18 mouse cellular contexts compared by ENCODE assay signal in the genomic region with DNA sequence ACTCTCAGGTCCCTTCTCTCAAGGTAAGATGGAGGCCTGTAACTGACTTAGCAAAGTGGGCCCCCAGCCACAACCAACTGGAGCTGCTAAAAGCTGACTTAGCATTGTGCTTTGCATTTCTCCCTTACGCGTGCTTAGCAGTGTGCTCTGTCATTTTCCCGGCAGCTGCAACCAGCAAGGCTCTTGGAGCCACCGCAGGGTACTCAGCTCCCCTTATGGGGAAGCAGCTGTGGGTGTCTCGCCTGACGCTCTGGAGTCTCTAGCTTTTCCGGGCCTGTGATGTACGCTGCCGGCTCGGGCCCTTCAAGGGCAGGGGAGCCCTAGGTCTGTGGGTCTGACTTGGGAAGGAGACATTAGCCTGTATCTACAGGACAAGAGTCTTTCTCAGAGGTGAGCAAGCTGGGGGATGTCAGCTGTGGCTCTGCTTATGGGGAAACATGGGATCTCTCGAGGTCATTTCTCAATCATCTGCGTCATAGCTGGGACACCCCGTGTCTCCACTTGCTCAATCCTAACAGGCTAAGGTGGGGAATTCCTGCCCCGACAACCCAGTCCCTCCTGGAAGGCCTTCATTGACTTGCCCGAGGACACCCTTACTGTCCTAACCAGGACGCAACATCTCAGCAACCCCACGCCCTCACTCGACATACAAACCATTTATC. TPM values are rescaled to one million over a fixed set of nuclear protein-coding genes. Genes with fewer than 3 reads are reported as not detected.
DNase-seq lines count a peak whose midpoint lies in the region; ATAC-seq and TF ChIP-seq lines count a peak whose summit lies in the region.
"Had no signal": no experiment of that assay in that cellular context is flagged by ENCODE, and none has a peak within 500 bp of the region (broad histone marks: within the 10 kb centered on the region; RNA-seq: fewer than 3 reads in every experiment).

No protein-coding gene starts in this region.

- H3K9me3 ChIP-seq in hindbrain, embryonic 15.5 days, result no peaks in the 10 kb centered on the region
- no peaks in the 10 kb centered on the region; the same call in 1 of the 2 replicates for H3K9me3 ChIP-seq in hindbrain, embryonic 11.5 days (ENCODE audit: control insufficient read depth, low read length)
- no peaks in the 10 kb centered on the region for H3K9me3 ChIP-seq in midbrain, embryonic 11.5 days (ENCODE audit: control insufficient read depth, low read length)
- no peaks in the 10 kb centered on the region for H3K9me3 ChIP-seq in midbrain, embryonic 14.5 days (ENCODE audit: control insufficient read depth, low read length)
- H3K9me3 ChIP-seq: midbrain, embryonic 15.5 days had no signal

- H3K27me3 ChIP-seq in hindbrain, embryonic 15.5 days, result no peaks in the 10 kb centered on the region
- H3K27me3 ChIP-seq in hindbrain, embryonic 11.5 days (ENCODE audit: control insufficient read depth, insufficient read depth, low read length), result no peaks in the 10 kb centered on the region
- no peaks in the 10 kb centered on the region for H3K27me3 ChIP-seq in midbrain, embryonic 11.5 days (ENCODE audit: control insufficient read depth, insufficient read depth, low read length)
- no peaks in the 10 kb centered on the region for H3K27me3 ChIP-seq in midbrain, embryonic 14.5 days (ENCODE audit: control insufficient read depth, insufficient read depth, low read length)
- H3K27me3 ChIP-seq: liver, embryonic 13.5 days; midbrain, embryonic 15.5 days had no signal

- ATAC-seq in hindbrain, embryonic 15.5 days (ENCODE audit: low FRiP score, low read depth), result peak; percentile 46; the same call in 1 of the 2 replicates
- no peak for ATAC-seq in hindbrain, embryonic 11.5 days (ENCODE audit: low FRiP score)
- ATAC-seq in midbrain, embryonic 11.5 days (ENCODE audit: low FRiP score), result no peak
- no peak for ATAC-seq in midbrain, embryonic 14.5 days (ENCODE audit: low FRiP score, low TSS enrichment)
- peak; percentile 61 for ATAC-seq in megakaryocyte progenitor cell, adult 5-6 weeks (replicated peaks; ENCODE audit: poor library complexity)
- ATAC-seq: CD4-positive, CD25-positive, alpha-beta regulatory T cell, adult 4 months; midbrain, embryonic 15.5 days had no signal

- no peak for TF ChIP-seq CTCF in bone marrow macrophage, adult 2 months (IDR thresholded peaks at IDR 0.05; ENCODE audit: low read depth, low read length)

- WGBS in hindbrain, embryonic 15.5 days, result 79% methylated on average over 18 of the region's 18 CpGs
- WGBS in hindbrain, embryonic 11.5 days, result 82% methylated on average over 18 of the region's 18 CpGs
- 86% methylated on average over 18 of the region's 18 CpGs for WGBS in midbrain, embryonic 11.5 days
- WGBS in midbrain, embryonic 14.5 days, result 87% methylated on average over 18 of the region's 18 CpGs

- H3K4me3 ChIP-seq in hindbrain, embryonic 15.5 days, result no peak overlapping the region
- H3K4me3 ChIP-seq in hindbrain, embryonic 11.5 days (ENCODE audit: low read depth, low read length), result no peak overlapping the region
- no peak overlapping the region for H3K4me3 ChIP-seq in midbrain, embryonic 11.5 days (ENCODE audit: low read depth, low read length)
- H3K4me3 ChIP-seq in midbrain, embryonic 14.5 days (replicated peaks; ENCODE audit: low read depth, low read length), result no peak overlapping the region
- no peak overlapping the region for H3K4me3 ChIP-seq in bone marrow macrophage, adult 2 months (ENCODE audit: insufficient read depth, low read length)
- H3K4me3 ChIP-seq: forebrain, embryonic 10.5 days; heart, embryonic 10.5 days; layer of hippocampus, adult 2 months; liver, embryonic 13.5 days; midbrain, embryonic 15.5 days had no signal

- H3K36me3 ChIP-seq in hindbrain, embryonic 15.5 days, result peaks cover 10% of the 10 kb centered on the region; the same call in 1 of the 2 replicates
- peaks cover 6% of the 10 kb centered on the region; the same call in 1 of the 2 replicates for H3K36me3 ChIP-seq in hindbrain, embryonic 11.5 days (ENCODE audit: control insufficient read depth, insufficient read depth, low read length)
- H3K36me3 ChIP-seq in midbrain, embryonic 11.5 days (ENCODE audit: control insufficient read depth, insufficient read depth, low read length), result no peaks in the 10 kb centered on the region
- peaks cover 35% of the 10 kb centered on the region for H3K36me3 ChIP-seq in midbrain, embryonic 14.5 days (ENCODE audit: control insufficient read depth, insufficient read depth, low read length)
- H3K36me3 ChIP-seq: heart, embryonic 10.5 days; liver, embryonic 13.5 days had no signal

- DNase-seq in hindbrain, embryonic 11.5 days (ENCODE audit: low spot score), result no peak
- peak; percentile 78 for DNase-seq in midbrain, embryonic 11.5 days (ENCODE audit: low spot score, missing footprints)
- DNase-seq in midbrain, embryonic 14.5 days, result no peak
- no peak for DNase-seq in cerebellum, adult 18-20 months
- no peak for DNase-seq in heart, adult 18-20 months
- DNase-seq: cerebellum, adult 11-12 months; heart, postnatal 4 days; kidney, adult 9 months; liver, embryonic 13.5 days; right cerebral cortex, postnatal 25 days had no signal

- no peak overlapping the region for H3K9ac ChIP-seq in hindbrain, embryonic 15.5 days
- H3K9ac ChIP-seq in hindbrain, embryonic 11.5 days (ENCODE audit: low read depth, low read length), result no peak overlapping the region
- no peak overlapping the region for H3K9ac ChIP-seq in midbrain, embryonic 11.5 days (ENCODE audit: low read length)
- no peak overlapping the region for H3K9ac ChIP-seq in midbrain, embryonic 14.5 days (replicated peaks; ENCODE audit: low read length)
- H3K9ac ChIP-seq: liver, embryonic 13.5 days; midbrain, embryonic 15.5 days had no signal

- H3K4me1 ChIP-seq in hindbrain, embryonic 15.5 days (replicated peaks), result no peaks in the 10 kb centered on the region
- no peaks in the 10 kb centered on the region for H3K4me1 ChIP-seq in hindbrain, embryonic 11.5 days (replicated peaks; ENCODE audit: control insufficient read depth, insufficient read depth, low read length)
- H3K4me1 ChIP-seq in midbrain, embryonic 11.5 days (ENCODE audit: control insufficient read depth, insufficient read depth, low read length), result no peaks in the 10 kb centered on the region
- no peaks in the 10 kb centered on the region for H3K4me1 ChIP-seq in midbrain, embryonic 14.5 days (ENCODE audit: control insufficient read depth, insufficient read depth, low read length)
- H3K4me1 ChIP-seq in bone marrow macrophage, adult 2 months (ENCODE audit: control insufficient read depth, insufficient read depth, low read length), result peaks cover 54% of the 10 kb centered on the region
- H3K4me1 ChIP-seq: forebrain, embryonic 10.5 days; heart, embryonic 10.5 days; midbrain, embryonic 15.5 days had no signal

- TF ChIP-seq POLR2A in bone marrow macrophage, adult 2 months (IDR thresholded peaks at IDR 0.05; ENCODE audit: borderline replicate concordance, low read depth, low read length), result no peak

- no peak overlapping the region for H3K4me2 ChIP-seq in hindbrain, embryonic 15.5 days
- H3K4me2 ChIP-seq in hindbrain, embryonic 11.5 days (replicated peaks; ENCODE audit: low read depth, low read length), result no peak overlapping the region
- H3K4me2 ChIP-seq in midbrain, embryonic 11.5 days, result no peak overlapping the region
- H3K4me2 ChIP-seq in midbrain, embryonic 14.5 days (ENCODE audit: low read length), result no peak overlapping the region
- H3K4me2 ChIP-seq: liver, embryonic 13.5 days; midbrain, embryonic 15.5 days had no signal

- no peak overlapping the region; the same call in 1 of the 2 replicates for H3K27ac ChIP-seq in hindbrain, embryonic 15.5 days (replicated peaks)
- no peak overlapping the region for H3K27ac ChIP-seq in hindbrain, embryonic 11.5 days (ENCODE audit: low read depth, low read length)
- no peak overlapping the region for H3K27ac ChIP-seq in midbrain, embryonic 11.5 days (ENCODE audit: low read depth, low read length)
- no peak overlapping the region for H3K27ac ChIP-seq in midbrain, embryonic 14.5 days (replicated peaks; ENCODE audit: low read depth, low read length)
- peak overlapping the region; percentile 9; the same call in 1 of the 2 replicates for H3K27ac ChIP-seq in bone marrow macrophage, adult 2 months (ENCODE audit: insufficient read depth, low read depth, low read length)
- H3K27ac ChIP-seq: forebrain, embryonic 10.5 days; heart, embryonic 10.5 days; layer of hippocampus, adult 2 months; liver, embryonic 13.5 days; midbrain, embryonic 15.5 days had no signal

RNA-seq across cellular contexts. Expression of gene Prkrip1, which starts 18.4 kb away (rescaled TPM):
- 60.6 and 61.2 TPM in 2 replicates for polyA plus RNA-seq in hindbrain, embryonic 15.5 days (2015; fragmentation: Nextera tagmentation; extraction: Ambion mirVana)
- polyA plus RNA-seq in hindbrain, embryonic 11.5 days (2014; fragmentation: Nextera tagmentation; extraction: Ambion mirVana), result 86.1 and 87.6 TPM in 2 replicates
- 74.2 and 87.6 TPM in 2 replicates for polyA plus RNA-seq in midbrain, embryonic 11.5 days (2014; fragmentation: Nextera tagmentation; extraction: Ambion mirVana)
- 60.8 and 67.1 TPM in 2 replicates for polyA plus RNA-seq in midbrain, embryonic 14.5 days (2014; fragmentation: Nextera tagmentation; extraction: Ambion mirVana)
- 22.7 and 39.2 TPM in 2 replicates for polyA plus RNA-seq in bone marrow macrophage, adult 2 months (2012; ENCODE audit: insufficient read depth, insufficient read length, missing spikeins)
- 21.0 and 26.5 TPM in 2 replicates for total RNA-seq in megakaryocyte progenitor cell, adult 5-6 weeks (2015)
- total RNA-seq in megakaryocyte progenitor cell, adult 5-6 weeks (2017), result 51.5 and 78.2 TPM in 2 replicates
- total RNA-seq in heart, adult 18-20 months (2021), result 10 to 100 TPM; 13.8 to 24.2 TPM

RNA-seq across cellular contexts. Expression of gene Sh2b2, which starts 29.2 kb away (rescaled TPM):
- 23.3 and 27.1 TPM in 2 replicates for polyA plus RNA-seq in hindbrain, embryonic 15.5 days (2015; fragmentation: Nextera tagmentation; extraction: Ambion mirVana)
- polyA plus RNA-seq in hindbrain, embryonic 11.5 days (2014; fragmentation: Nextera tagmentation; extraction: Ambion mirVana), result 9.9 and 11.2 TPM in 2 replicates
- 8.7 and 11.8 TPM in 2 replicates for polyA plus RNA-seq in midbrain, embryonic 11.5 days (2014; fragmentation: Nextera tagmentation; extraction: Ambion mirVana)
- polyA plus RNA-seq in midbrain, embryonic 14.5 days (2014; fragmentation: Nextera tagmentation; extraction: Ambion mirVana), result 23.9 and 30.8 TPM in 2 replicates
- 13.5 and 14.2 TPM in 2 replicates for polyA plus RNA-seq in bone marrow macrophage, adult 2 months (2012; ENCODE audit: insufficient read depth, insufficient read length, missing spikeins)
- total RNA-seq in megakaryocyte progenitor cell, adult 5-6 weeks (2015), result 27.8 and 33.0 TPM in 2 replicates
- total RNA-seq in megakaryocyte progenitor cell, adult 5-6 weeks (2017), result 12.1 TPM in 2 replicates
- total RNA-seq in heart, adult 18-20 months (2021), result 1 to 10 TPM; 1.0 to 2.0 TPM

RNA-seq across cellular contexts. Expression of gene Orai2, which starts 46.6 kb away (rescaled TPM):
- 40.9 and 47.9 TPM in 2 replicates for polyA plus RNA-seq in hindbrain, embryonic 15.5 days (2015; fragmentation: Nextera tagmentation; extraction: Ambion mirVana)
- 8.2 and 8.3 TPM in 2 replicates for polyA plus RNA-seq in hindbrain, embryonic 11.5 days (2014; fragmentation: Nextera tagmentation; extraction: Ambion mirVana)
- polyA plus RNA-seq in midbrain, embryonic 11.5 days (2014; fragmentation: Nextera tagmentation; extraction: Ambion mirVana), result 7.5 and 8.5 TPM in 2 replicates
- 38.2 and 46.8 TPM in 2 replicates for polyA plus RNA-seq in midbrain, embryonic 14.5 days (2014; fragmentation: Nextera tagmentation; extraction: Ambion mirVana)
- polyA plus RNA-seq in bone marrow macrophage, adult 2 months (2012; ENCODE audit: insufficient read depth, insufficient read length, missing spikeins), result 18.1 and 20.2 TPM in 2 replicates
- total RNA-seq in megakaryocyte progenitor cell, adult 5-6 weeks (2015), result 16.4 and 16.7 TPM in 2 replicates
- total RNA-seq in megakaryocyte progenitor cell, adult 5-6 weeks (2017), result 21.2 and 26.9 TPM in 2 replicates
- 1 to 10 TPM; 1.2 to 2.4 TPM for total RNA-seq in heart, adult 18-20 months (2021)

Comparison
In these comparisons a context has a peak if more than half of its experiments do, and no peak if none do; other contexts are left out.
1. ATAC-seq: peak in hindbrain, embryonic 15.5 days (single experiment) and megakaryocyte progenitor cell, adult 5-6 weeks (single experiment); none in hindbrain, embryonic 11.5 days (single experiment), midbrain, embryonic 11.5 days (single experiment) and midbrain, embryonic 14.5 days (single experiment).